Mouse (Mus musculus) lung, postnatal 14 days (tissue): ENCODE data around the gene Arid1b.
"Not testable (repeated sequence)": the region's sequence is repeated elsewhere in the genome, so short reads cannot be mapped to it uniquely, and the experiment has no call there.

Experiments
- DNase-seq: peaks from one replicate; pipeline ENCODE4 v3.0.0; 2021

Arid1b gene

DNA sequence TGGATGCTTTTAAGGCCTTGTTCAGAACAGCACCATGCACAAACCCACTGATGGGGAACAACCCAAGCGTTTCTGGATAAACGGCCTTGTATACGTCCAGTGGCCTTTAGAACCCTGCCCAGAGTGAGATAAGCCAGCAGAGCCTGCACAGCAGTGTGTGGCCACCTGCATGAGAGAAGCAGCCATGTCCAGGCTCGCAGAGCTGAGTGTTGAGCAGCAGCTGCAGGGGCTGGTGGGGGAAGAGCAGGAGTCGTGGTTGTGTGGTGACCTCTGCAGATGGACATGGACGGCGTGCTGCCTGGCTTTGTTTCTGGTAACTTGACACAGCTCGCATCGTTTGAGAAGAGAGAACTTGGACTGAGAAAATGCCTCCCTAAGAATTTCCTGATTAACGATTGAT is 97.8 kb downstream of the Arid1b start:
- no peak for DNase-seq

- DNase-seq, result not testable (repeated sequence)
These were observed 99.2 kb downstream of the Arid1b start for GRCm38 (mm10) chr17:5093343-5093742.

DNA sequence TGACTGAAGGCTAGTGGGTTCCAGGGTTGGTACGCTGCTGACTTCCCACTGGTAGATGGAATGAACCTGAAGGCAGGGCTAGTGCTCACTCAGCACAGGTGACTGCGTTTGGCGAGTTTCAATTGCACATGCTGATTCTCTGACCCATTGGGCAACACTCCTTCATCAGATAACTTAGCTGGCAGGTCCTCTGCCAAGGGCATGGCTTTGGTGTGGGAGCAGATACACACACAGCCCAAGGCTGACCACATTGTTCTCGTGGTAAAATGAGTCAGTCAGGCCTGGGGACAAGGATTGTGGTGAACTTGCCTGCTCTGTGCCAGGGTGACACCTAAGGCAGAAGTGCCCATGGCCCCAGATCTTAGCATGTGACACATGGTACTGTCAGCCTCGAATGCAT is 100.5 kb downstream of the Arid1b start:
- DNase-seq, result no peak

GRCm38 (mm10) chr17:5095741-5096140 is 101.6 kb downstream of the Arid1b start:
- DNase-seq, result no peak

- no peak for DNase-seq
These were observed 102.9 kb downstream of the Arid1b start for GRCm38 (mm10) chr17:5097046-5097445.

DNA sequence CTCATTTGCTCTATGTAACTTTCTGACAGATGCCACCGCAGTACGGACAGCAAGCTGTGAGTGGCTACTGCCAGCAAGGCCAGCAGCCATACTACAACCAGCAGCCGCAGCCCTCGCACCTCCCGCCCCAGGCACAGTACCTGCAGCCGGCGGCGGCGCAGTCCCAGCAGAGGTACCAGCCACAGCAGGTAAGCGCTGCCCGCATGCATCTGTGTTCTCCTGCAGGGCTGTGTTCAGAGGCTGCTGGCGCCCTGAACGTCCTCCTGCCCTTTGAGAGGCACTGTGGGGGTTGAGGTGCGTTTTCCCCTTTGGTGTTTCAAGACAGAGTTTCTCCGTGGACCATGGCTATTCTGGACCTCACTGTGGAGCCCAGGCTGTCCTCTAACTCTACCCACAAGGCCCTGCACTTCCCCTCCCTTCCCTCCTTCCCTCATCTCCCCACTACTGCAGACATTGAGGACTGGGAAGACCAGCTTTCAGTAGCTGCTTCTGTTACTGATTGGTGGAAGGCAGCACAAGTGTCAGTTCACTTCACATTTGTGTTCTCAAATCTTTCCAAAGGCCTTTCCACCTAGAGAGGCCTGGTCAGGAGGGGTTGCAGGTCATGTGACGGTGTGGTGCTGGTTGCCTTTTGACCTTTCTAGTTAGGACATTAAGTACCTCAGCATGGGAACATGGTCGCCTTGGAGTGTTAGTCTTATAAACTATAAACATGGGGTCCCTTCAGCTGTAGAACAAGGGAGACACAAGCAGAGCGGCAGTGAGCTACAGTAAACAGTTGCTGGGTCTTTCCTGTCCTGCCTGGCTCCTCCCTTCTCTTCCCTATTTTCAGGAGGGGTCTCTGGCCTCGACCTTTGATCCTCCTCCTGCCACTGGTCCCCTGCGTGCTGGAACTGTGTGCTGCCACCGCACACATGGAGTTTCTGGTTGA is 103.7 kb downstream of the Arid1b start:
- no peak for DNase-seq

DNA sequence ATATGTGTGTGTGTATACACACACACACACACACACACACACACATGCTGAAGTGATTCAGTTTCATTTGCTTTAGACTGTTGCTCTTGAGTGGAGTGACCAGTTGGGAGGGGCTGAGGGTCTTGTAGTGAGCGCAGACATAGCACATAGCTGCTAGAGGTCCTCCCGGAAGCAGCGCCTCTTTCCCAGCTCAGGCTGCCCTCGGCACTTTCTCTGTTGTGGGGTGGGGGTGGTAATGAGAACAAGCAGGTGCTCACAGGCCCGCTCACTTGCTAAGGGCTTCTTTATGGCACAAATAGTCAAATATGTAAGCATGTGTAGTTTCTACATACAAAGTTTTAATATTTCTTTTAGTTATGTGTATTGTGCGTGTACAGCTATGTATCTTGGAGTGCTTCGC is 104.6 kb downstream of the Arid1b start:
- no peak for DNase-seq

GRCm38 (mm10) chr17:5099238-5099637 is 105.1 kb downstream of the Arid1b start:
- DNase-seq, result no peak

DNA sequence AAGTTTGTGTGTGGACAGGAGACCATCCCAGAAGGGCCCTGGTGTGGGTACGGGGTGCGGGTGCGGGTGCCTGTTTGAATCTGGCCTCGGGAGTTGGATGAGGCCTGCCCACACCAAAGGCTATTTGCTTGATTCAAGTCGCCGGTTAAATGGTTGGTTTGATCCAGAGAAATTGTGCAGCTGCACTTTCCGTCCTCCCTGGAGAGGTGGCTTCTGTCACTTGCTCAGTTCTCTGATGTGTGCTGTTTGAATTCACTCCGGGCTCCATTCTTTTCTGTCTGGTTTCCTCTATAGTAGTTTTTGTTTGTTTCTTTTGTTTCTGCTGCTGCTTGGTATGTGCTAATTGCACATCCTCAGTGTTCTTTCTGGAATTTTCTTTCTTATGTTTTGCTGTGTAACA is 107.0 kb downstream of the Arid1b start:
- no peak for DNase-seq

DNA sequence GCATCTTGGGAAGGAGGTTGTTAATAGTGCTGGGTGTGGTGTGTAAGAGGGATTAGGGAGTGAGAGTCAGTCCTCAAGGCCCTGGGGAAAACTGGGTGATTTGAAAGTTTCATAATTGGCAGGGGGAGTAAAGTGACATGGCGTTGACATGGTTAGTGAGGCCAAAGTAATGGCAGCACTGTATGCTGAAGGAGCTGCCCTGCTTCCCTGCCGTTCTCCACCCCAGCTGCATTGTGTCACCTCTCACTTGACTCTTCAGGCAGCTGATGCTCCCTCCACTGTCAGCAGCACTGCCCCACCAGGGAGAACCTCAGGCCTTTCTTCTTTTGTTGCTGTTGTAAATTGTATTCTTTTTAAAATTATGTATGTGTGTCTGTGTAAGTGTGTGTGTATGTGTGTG is 107.8 kb downstream of the Arid1b start:
- peak; percentile 78 for DNase-seq

DNA sequence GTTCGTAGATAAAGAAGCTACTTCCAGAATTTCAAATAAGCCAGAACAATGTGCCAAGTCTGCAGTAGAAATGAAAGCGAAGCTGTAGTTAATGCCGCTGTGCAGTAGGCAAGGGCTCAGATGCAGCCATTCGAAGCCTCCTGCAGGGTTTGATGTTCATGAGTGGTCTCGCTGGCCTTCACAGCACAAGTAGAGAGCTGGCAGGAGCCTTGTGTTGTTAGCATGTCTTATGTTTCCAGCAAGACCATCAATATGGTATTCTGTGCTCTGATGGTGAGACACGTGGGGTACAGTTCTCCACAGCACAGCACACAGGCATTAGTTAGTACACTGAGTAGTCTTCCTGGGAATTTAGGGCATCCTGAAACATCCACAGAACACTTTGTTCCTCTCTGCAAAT is 111.6 kb downstream of the Arid1b start:
- no peak for DNase-seq

DNA sequence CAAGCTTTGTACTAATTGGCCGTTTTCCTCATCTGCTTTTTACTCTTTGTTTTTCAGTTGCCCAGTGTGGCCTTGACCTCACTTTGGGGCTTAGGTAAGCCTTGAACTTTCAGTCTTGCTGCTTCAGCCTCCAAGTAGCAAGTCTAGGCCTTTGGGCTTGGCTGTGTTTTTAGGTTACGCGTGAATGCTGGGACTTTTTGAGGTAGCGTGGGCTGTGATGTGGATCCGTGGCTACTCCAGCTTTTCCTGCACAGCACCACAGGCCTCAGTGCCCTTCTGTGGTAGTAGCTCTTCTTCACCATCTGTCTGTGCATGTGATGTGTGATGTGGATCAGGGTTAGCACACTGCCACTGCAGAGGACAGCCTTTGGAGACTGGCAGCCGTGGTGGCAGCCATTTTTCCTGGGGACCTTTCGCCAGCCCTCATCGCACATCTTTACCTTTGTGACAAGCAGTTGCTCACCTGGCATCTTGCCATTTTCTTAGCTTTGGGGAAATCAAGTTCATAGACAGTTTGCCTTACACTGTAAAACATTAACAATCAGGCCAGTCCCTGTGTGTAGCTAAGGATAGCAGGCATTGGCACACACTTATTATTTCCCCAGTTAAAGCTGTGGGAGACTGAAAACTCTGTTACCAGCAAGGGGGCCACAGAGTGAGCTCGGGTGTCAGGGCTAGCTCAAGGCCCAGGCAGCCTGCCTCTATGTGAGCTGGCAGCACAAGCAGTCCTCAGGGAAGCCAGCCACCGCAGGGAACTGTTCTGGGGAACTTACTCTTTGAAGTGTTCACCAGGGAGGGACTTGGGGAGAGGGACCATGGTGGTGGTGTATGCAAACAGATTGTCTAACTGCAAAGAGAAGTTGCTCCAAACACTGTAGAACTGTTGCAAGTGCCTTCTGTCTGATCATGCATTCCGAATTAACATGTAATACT is 112.4 kb downstream of the Arid1b start:
- DNase-seq, result no peak

DNA sequence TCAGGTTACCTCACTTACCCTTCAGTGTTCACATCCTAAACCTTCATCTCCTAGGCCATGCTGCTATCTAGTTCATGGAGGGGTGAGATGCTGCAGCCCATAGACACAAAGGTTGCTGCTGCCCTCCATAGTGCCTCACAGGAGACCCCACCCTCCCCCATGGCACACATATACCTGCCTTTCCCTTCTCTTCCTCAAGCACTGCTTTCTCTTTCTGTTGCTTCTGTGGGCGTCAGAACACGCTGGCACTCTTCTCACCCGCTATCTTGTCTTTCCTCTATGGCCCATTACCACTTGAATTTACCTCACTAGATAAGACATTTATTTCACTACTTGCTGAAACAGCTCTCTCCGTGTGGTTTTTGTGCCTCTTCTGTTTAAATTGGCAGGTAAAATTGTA is 113.4 kb downstream of the Arid1b start:
- DNase-seq, result no peak

GRCm38 (mm10) chr17:5108022-5108421 is 113.9 kb downstream of the Arid1b start:
- no peak for DNase-seq

DNA sequence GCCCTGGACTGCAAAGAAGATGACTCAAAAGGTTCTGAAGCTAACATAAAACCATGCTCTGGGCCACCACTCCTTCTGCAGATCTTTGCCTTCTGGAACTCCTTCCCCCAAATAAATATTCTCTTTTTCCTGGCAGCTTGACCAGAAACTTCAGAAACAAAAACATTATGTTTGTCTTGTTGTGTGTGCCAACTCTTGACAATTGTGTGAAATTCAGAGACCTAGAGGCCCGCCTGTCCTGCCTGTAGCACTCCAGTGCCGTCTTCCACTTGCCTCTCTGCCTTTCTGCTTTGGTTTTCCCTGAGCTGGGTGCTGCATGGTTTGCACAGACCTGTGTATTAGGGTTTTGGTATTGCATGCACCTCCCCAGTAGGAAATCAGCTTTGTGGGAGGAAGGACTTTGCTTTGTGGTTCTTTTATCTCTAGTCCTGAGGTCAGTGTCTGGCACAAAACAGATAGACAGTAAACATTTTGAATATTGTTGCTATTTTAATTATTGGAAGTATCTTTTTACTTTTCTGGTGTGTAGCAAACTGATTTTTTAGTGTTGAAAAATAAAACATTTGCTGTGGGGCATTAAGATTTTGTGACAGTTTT is 114.5 kb downstream of the Arid1b start:
- no peak for DNase-seq

DNA sequence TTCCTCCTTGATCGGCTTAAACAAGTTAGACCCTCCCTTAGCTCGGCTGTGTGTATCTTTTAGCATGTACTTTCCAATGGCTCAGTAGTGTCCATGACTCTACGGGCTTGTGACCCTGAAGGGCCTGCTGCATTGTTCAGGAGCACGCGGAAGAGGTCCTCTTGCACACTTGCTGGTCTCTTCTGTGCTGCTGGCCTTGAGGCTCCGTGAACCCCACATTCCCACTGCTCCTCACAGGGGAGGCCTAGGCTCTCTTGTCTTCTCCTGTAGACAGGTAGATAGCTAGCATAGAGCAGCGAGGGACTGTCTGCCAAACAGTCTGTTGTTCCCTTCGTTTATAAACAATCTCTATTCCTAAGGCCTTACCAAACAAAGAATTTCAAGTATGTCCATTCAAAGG is 115.2 kb downstream of the Arid1b start:
- DNase-seq, result no peak

- DNase-seq, result no peak
These were observed 116.0 kb downstream of the Arid1b start for GRCm38 (mm10) chr17:5110159-5110558.

DNA sequence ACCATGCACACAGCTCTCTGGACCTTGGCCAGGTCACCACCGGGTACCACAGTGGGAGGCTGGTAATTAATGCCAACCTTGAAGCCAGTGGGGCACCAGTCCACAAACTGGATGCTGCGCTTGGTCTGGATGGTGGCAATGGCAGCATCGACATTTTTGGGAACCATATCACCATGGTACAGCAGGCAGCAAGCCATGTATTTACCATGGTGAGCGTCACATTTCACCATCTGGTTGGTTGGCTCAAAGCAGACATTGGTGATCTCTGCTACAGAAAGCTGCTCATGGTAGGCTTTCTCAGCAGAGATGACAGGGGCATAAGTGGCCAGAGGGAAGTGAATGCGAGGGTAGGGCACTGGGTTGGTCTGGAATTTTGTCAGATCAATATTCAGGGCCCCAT is 116.8 kb downstream of the Arid1b start:
- not testable (repeated sequence) for DNase-seq

- no peak for DNase-seq
These were observed 118.0 kb downstream of the Arid1b start for GRCm38 (mm10) chr17:5112116-5112515.

DNA sequence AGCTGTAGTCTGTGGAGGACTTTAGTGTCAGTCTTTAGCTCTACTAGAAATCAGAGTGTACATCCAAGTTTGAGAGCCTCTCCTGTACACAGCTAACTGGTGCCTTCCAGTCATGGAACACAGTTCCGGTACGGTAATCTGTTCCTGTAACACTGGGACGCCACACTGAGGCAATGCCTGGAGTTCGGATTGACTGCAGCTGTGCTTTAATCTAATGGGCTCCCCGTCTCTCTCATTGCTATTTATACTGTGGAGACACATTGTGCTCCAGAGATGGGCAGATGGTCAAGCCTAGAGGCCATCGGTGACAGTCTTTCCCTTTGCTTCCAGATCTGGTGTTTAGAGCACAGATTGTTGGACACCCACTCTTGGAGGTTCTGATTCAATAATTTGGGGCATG is 121.8 kb downstream of the Arid1b start:
- no peak for DNase-seq

GRCm38 (mm10) chr17:5116990-5117389 is 122.9 kb downstream of the Arid1b start:
- no peak for DNase-seq

DNA sequence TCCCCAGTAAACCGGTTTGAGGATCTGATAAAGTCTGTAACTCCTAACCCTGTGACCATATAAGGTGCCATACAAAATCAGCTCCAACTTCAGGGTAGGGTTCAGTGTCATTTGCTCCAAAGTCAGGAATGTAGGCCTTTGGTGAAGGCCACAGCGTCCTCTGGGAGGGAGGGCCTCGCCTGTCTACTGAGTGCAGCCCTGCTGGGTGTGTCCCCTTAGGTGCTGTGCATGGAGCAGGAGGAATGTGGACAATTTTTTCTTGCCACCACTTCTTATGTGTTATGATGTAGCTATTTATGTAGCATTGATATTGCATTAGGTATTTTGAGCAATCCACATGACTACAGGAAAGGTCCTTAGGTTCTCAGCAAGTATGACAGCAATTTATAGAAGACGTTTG is 124.0 kb downstream of the Arid1b start:
- DNase-seq, result no peak

- DNase-seq, result no peak
These were observed 130.5 kb downstream of the Arid1b start for GRCm38 (mm10) chr17:5124643-5125042.
